Mouse (Mus musculus) gastrocnemius, postnatal 14 days (tissue): ENCODE results near the gene Eno4. TPM values are rescaled to one million over a fixed set of nuclear protein-coding genes. Genes with fewer than 3 reads are reported as not detected.
"Not testable (repeated sequence)": the region's sequence is repeated elsewhere in the genome, so short reads cannot be mapped to it uniquely, and the experiment has no call there.

Experiments used
- DNase-seq: peaks from one replicate; pipeline ENCODE4 v3.0.0; 2021; ENCODE audit warnings: mixed read lengths
- intact Hi-C: fragments of 180-260 bp; cut with DNase I; formaldehyde crosslinking; loops from one replicate; pipeline ENCODE4 v1.15.1; 2025; ENCODE audit warnings: low total_unique reads
- long read RNA-seq, 2 experiments: library from polyadenylated mRNA; stranded (forward); transcript quantifications; one replicate each; pipeline ENCODE4 v2.0.0; 2021
- total RNA-seq, 2 experiments: library from RNA; stranded (reverse); gene quantifications; 2 replicates each; pipeline ENCODE4 v1.2.3; 2021

The Eno4 gene
- under 1 TPM in 1 of 2 experiments, not detected in 1; 0.10 TPM for total RNA-seq
- long read RNA-seq, experiment 1, result 0 reads
- long read RNA-seq, experiment 2, result 0 reads

DNA sequence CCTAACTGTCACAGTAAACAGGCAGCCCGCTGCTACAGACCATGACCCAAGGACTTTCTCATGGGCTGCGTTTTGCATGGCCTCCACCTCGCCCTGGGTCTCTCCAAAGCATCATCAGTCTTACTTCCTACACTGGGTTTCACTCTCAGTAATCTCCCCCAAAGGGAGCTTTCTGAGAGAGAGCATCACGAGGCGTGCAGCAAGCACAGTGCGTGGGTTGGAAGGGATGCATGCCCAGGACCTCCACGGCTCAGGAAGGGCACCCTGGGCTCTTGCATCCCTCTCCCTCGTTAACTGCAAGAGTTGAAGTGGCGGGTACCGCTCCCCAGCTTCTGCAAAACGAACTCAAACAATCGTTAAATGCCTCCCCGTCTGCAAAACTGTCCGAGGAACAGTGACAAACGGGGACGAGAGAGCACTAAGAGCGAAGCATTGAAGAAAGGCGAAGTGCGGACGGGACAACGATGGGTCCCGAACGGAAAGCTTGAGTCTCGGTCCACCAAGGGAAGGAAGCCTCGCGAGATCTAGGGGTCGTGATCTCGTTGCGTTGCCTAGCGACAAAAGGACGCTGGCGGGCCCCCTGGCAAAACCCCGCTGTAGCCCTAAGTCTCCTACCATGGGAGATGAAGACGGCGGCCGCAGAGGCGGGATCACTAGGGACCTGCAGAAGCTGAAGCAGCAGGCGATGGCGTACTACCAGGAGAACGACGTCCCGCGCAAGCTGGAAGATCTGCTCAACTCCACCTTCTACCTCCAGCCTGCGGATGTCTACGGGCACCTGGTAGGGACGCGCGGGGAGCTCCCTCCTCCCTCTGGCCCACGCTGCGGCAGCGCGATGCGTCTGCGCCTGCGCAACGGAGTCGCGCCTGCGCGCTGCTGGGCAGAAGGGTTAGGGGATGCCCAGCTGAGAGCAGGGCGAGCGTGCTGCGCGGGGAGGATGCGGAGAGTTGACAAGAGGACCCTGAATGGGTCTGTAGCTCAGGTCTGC lies at the start of gene Eno4, which contains the start of gene Hspa12a:
Gene Eno4, plus strand, starts transcription at position 585 of the 988 bp plus-strand sequence.
Gene Hspa12a, minus strand, starts transcription at position 814 of the 988 bp plus-strand sequence.
- peak; percentile 92 for DNase-seq
- intact Hi-C loops, result no loop called here

DNA sequence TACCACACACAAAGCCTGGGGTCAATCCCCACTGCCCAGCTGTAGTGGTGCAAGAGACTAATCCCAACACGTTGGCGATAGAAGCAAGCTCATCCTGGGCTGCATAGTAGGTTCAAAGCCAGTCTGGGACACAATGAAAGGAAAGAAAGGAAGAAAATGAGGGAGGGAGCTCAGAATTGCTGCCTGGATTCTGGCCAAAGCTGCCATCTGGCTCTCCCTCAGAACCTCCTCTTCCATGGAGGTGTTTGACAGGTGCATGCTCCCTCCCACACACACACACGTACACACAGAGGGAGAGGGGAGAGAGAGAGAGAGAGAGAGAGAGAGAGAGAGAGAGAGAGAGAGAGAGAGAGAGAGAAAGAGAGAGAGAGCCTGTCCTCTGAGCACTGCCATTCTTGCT lies 47.0 kb upstream of the Eno4 start:
- intact Hi-C loops, result no loop called here
- DNase-seq, result no peak

DNA sequence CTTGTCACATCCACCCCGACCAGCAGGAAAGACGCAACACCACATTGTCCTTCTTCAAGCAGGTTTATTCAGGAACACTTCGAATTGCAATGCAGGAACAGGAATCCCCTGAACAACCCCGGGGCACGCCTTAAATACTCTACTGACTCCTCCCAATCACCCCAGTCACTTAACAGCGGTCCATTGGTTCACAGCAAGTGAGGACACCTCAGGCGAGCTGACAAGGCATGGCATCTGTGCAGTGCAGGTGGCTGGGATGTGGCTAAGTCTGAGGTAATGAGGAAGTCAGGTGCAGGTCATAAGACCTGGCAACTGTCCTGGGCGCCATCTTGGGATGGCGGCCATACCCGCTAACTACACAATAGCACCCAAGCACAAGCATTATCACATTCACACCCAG lies 42.8 kb upstream of the Eno4 start:
- intact Hi-C loops, DNase-seq: not testable (repeated sequence)

DNA sequence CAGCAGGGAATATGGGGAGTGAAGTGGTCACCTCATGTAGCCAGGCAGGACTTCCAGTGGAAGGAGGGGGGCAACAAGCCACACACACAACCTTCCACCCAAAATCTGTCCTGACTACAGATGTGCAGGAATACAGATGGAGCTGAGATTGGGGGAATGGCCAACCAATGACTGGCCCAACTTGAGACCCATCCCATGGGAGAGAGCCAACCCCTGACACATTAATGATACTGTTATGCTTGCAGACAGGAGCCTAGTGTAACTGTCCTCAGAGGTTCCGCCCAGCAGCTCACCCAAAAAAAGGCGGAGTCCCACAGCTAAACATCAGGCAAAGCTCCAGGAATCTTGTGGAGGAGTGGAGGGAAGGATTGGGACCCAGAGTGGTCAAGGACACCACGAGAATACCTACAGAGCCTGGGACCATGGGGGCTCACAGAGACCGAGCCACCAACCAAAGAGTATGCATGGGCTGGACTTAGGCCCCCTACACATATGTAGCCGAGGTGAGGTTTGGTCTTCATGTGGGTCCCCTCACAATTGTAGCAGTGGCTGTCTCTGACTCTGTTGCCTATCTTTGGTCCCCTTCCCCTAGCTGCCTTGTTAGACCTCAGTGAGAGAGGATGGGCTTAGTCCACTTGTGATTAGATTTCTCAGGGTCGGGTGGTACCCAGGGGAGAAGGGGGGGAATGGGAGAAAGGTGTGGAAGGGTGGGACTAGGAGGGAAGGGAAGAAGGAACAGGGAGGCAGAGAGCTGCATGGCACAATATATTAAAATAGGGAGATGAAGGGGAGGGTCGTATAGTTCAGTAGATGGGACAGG lies 39.9 kb upstream of the Eno4 start:
- no peak for DNase-seq
- intact Hi-C loops, result loop anchor here (2.0 kb wide), 1 partner anchor 92 kb away; no protein-coding TSS in a partner anchor

DNA sequence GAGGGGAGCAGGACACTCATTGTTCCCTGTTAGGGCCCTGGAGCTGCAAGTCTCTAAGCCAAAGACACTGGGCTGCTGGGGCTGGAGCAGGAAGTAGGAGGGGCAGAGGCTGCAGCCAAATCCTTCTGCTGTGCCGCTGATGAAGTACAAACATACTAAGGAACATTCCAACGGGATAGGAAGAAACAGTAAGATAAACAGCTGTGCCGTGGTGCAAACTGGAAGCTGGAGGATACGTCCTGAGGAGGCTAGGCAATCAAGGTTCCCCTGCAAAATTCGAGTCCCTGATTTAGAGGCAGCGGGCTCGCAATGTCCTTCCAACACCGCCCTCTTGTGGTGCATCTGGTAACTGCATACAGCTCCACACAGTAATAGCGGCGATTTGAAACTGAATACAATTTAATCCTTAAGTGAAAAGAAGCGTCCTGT lies 39.3 kb upstream of the Eno4 start:
- intact Hi-C loops, result loop anchor here (2.0 kb wide), 1 partner anchor 93 kb away; no protein-coding TSS in a partner anchor
- DNase-seq, result peak; percentile 81

DNA sequence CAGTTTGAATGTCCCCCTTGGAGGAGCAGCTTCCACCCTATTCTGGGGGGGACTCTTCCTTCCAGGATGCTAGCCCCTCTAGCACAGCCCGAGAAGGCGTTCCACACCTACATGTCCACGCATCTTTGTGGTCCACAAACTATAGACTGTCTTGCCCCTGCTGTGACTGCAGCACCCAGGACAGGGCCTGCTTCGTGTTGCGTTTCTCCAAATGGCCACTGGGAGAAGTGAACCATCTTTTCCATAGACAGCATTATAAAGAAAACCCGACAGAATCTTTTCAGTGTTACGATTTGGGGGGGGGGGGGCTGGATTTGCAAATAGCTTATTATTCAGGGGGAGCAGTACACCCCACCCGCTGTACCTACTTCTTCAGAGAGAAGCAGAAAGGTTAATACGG lies 36.5 kb upstream of the Eno4 start:
- DNase-seq, result no peak
- intact Hi-C loops, result no loop called here

DNA sequence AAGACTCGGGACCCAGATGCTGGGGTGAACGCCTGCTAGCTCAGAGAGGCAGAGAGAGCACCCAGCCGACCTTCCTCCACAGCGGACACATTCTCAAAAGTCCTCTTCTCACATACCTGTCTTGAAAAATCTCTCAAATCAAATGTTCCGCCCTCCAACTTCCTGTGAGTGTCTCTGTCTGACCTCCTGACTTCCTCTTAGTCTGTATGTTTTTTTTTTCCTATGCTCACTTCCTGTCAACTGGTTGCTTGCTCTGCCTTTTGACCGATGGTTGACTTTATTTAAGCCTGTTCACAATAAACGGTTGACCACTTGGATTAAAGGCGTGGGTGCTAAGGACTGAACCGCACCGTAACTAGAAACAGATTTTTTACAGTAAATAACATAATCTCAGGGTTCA lies 35.2 kb upstream of the Eno4 start:
- intact Hi-C loops, result no loop called here

DNA sequence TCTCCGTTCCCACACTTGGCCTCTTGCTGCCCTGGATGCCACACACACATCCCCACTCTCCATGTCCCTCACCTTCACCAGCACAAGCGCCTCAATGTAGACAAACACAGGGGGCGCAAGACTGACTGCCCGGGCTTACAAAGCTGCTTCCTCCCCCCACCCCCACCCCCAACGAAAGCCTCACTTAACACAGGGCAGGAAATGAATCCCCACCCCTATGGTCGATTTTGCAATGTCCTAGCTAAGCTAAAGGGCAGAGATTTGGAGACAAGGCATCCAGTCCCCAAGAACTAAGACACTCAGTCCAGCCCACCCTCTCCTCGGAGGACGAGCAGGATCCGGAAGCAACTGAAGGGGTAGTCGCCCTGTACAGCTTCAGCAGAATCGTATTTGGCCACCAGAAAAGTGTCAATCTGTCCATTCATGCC lies 32.3 kb upstream of the Eno4 start:
- DNase-seq, result no peak
- intact Hi-C loops, result loop anchor here (2.0 kb wide), 1 partner anchor 288 kb away; no protein-coding TSS in a partner anchor

More for the DNA sequence above, 35.2 kb upstream of the Eno4 start:
- DNase-seq, result no peak

DNA sequence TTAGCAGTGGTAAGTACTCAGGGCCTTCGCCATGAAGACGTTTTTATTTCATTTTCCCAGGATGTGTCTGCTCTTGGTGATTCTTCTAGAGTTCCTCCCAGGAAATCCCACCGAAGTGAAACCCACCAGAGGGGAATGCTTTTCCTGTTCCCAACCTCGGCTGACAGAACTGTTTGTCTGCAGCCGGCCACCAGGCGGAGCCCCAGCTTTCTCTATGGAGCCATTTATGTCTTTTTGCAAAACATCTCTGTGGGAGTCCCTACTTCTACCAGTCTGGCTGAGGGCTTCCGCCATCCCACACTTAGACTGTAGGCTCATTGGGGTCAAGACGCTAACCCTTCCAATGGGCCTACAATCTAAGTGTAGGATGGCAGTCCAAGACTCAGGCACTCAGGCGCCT lies 31.8 kb upstream of the Eno4 start:
- DNase-seq, result peak; percentile 66
- intact Hi-C loops, result loop anchor here (2.0 kb wide), 1 partner anchor 287 kb away; no protein-coding TSS in a partner anchor

DNA sequence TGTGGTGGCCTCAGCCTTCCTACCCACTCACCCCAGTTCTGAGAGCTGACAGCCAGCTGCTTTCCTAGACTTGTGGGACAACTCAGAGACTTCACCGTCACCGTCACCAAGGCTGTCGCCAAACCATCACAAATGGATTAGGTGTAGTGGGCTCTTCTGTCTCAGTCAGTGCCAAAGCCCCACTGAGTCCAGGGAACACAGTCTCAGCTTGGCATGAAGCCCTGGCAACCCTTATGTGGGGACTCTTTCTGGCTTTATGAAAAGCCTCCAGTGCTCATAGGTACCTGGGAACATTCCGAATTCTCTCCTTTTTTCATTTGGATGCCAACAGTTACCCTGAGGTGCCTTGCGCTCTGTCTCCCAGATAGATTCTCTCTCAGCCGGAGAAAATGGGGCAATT lies 29.9 kb upstream of the Eno4 start:
- intact Hi-C loops, result loop anchor here (2.0 kb wide), 1 partner anchor 294 kb away; no protein-coding TSS in a partner anchor
- no peak for DNase-seq

DNA sequence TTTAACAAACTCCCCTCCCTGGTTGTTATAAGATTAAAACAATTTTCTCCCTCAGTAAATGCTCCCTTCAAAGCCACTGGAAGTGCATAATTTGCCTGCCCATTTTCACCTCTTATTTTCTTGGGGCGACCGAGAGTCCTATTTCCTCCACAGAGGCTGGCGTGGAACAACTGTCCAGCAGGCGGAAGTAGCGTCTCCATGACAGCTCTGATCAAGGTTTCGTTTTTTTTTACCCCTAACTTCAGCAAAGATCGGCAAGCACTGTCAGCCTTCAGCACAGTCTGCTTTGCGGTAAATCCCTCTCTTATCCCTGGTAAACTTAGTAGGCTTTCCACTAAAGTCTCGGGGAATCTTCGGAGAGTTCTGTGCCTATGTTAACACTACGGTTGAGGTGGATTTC lies 24.6 kb upstream of the Eno4 start:
- intact Hi-C loops, result no loop called here

DNA sequence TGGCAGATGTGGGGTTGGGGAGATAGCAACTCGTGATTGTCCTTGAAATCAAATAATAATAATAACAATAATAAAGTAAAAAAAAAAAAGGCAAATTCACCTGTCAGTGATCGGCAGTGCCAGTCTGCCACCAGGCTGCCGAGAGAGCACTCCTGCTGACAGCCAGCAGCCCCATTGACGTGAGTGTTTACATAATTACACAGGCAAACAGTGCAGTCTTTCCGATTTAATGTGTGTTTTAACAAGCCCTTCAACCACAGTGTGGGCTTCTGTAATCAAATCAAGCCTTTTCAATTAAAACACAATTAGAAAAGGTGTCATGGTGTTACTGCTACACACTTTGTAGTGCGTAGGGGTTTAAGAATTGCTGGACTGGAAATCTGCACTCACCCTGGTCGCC lies 24.1 kb upstream of the Eno4 start:
- no peak for DNase-seq
- intact Hi-C loops, result no loop called here

More for the DNA sequence above, 24.6 kb upstream of the Eno4 start:
- DNase-seq, result no peak

DNA sequence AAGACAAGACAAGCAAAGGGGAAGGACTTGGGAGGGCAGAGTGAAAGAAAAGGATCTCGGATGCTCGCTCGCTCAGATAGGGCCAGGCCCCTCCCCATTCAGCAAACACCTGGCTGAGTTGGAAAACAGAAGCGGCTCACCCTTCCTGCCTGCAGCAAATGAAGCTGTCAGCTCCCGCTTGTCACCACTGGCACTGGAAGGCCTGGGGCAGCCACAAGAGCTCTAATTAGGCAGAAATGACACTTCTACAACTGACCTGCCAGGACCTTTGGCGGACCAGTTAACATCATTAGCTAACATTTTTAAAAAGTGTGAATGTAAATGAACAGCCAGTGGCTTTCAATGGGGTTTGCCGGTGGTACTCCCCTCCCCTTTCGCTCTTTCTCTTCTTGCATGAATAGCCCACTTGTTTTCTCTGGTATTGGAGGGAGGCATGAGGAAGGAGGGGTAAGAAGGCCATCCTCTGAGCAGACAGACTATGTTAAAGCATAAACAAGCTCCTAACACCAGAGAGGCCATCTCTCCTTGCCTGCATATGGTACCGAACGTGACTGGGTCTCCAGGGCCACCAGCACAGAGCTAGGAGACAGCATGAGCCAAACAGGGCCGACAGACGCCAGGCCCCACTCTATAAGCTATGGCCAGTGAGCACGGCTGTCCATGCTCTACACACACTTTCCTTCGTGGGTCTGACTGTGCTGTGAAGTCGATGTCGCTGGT lies 12.0 kb upstream of the Eno4 start:
- intact Hi-C loops, result no loop called here
- no peak for DNase-seq

DNA sequence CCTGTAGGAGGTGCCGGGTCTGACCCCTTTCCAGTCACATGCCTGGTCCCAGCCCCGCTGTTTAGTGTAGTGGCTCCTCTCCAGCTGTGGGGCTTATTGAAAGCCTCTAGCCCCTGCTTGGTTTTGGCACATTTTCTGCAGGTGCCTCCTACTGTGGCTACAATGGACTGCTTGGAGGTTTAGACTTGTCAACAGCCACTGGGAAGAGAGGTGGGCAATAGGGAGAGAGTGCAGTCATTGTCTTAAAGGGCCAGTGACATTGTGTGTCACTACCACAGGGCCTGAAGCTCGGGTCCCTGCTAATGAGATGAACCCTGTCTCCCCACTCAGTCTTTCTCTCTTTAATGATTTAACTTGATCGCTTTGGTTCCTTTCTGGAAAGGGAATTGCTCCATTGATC lies 10.2 kb upstream of the Eno4 start:
- intact Hi-C loops, result no loop called here
- DNase-seq, result no peak

DNA sequence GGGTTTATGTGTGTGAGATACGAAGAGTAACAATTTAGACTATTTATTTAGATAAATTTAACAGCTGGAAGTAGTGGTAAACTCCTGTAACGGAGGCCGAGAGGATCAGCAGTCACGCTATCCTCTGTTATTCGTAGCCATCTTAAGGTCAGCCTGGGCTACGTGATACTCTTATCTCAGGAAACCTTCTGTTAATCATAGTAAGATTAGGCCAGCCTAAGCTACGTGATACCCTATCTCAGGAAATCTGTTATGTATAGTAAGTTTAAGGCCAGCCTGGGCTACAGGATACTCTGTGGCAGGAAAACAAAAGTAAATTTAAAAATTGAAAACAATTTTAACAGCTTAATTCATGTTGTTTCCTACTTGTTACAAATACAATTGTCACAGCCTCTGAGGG lies 2.7 kb downstream of the Eno4 start:
- intact Hi-C loops, result no loop called here
- no peak for DNase-seq

DNA sequence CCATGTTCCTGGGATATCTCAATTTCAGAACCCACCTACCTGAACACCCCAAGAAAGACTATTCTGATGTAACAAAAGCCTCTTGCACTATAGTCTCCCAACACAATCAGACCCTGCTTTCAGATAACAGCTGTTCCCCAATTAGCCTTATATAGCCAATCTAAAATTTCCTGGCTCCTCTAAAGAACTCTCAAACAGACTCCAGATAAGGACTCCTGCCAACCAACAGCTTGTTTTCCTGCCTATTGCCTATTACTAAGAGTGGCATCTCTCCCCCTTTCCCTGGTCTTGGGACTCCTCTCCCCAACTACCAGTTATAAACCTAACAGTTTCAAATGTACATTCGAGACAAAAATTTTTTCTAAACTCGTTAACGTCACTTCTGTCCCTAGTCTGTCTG lies 8.3 kb downstream of the Eno4 start:
- intact Hi-C loops, result no loop called here

DNA sequence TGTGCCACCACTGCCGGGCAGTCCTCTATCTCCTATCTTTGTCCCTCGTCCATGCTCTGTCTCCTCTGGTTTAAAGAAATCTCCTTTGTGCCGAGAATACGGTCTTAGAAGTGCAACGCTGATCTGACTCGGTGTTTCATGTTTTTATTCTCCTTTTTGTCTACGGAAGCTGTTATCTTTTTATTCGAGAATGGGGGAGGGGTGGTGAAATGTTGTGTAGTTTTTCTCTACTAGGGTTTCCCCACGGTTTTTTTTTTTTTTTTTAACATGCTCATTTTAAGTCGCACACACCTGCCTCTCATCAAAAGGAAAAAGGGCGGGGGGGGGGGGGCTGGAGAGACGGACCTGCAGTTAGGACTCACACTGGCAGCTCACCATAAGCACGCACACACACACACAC lies 9.0 kb downstream of the Eno4 start:
- no peak for DNase-seq
- intact Hi-C loops, result no loop called here

More for the DNA sequence above, 8.3 kb downstream of the Eno4 start:
- no peak for DNase-seq

DNA sequence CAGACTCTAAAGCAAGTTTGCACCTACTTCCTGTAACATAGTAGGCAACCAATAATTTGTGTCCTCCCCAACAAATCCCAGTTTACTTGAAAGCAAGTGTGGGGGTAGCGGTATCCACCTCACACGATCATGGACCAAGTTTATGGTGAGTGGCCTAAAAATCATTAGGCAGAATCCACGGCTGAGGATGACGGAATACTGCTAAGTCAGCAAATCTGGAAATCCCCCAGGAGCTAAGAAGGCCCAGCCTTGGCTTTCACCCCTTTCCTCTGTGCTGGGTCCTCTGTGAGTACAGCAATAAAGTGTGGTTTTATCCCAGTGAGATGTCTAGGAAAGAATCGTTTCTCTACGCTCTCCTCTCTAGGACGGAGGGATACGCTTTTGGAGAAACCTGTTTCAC lies 11.6 kb downstream of the Eno4 start:
- no peak for DNase-seq

DNA sequence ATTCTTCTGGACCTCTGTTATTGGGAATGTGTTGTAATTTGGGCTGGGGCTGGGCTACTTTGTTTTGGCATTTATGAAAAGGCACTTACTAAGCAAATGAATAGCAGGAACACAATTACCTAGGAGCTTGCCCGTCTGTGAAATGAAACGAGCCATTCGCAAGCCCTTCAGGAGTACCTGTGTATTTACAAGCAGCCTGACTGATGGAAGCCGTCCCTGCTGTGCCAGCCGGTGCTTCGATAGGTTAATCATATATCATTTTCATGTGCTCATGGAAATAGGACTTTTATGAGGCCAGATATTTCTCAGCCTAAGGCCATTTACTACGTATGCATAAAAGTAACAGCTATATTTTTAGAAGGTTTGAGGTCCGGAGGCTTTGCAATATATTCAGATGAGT lies 19.8 kb downstream of the Eno4 start:
- no peak for DNase-seq
- intact Hi-C loops, result no loop called here

More for the DNA sequence above, 11.6 kb downstream of the Eno4 start:
- intact Hi-C loops, result no loop called here
